Mouse (Mus musculus): ENCODE data around the gene Ttf1. TPM values are rescaled to one million over a fixed set of nuclear protein-coding genes. Genes with fewer than 3 reads are reported as not detected.
"Not testable (repeated sequence)": the region's sequence is repeated elsewhere in the genome, so short reads cannot be mapped to it uniquely, and the experiment has no call there.

Gene Ttf1
- polyA plus RNA-seq, 1 experiment from 2014 or later = 6.9 TPM

DNA sequence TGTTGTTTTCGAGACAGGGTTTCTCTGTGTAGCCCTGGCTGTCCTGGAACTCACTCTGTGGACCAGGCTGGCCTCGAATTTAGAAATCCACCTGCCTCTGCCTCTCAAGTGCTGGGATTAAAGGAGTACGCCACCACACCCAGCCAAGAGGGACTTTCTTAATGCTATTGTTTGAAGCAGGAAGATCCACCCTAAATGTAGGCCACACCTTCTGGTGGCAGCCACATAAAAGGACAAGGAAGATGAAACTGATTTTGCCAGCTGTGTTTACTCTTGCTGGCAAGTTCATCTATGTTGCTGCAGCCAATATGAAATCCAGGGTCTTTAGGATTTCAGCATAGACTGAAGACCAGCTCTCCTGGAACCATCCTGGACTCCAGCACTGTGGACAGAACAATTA lies 37.4 kb downstream of the Ttf1 start:
- DNase-seq (ENCODE audit: low spot score) (no peak), ATAC-seq (no peak)
- Histone ChIP-seq H3K4me3 (ENCODE audit: low read depth, low read length) (no peak overlapping the region), H3K9ac (replicated peaks; ENCODE audit: low read depth) (no peak overlapping the region), H3K9me3 (ENCODE audit: low read length) (no peaks in the 10 kb centered on the region), H3K27ac (ENCODE audit: low read length) (no peak overlapping the region), H3K4me1 (ENCODE audit: insufficient read depth, low read depth, low read length) (no peaks in the 10 kb centered on the region), H3K4me2 (replicated peaks; ENCODE audit: low read depth, low read length) (no peak overlapping the region), H3K36me3 (ENCODE audit: insufficient read depth, low read length) (no peaks in the 10 kb centered on the region), H3K27me3 (replicated peaks; ENCODE audit: insufficient read depth, low read length) (no peaks in the 10 kb centered on the region)
- TF ChIP-seq EP300 (IDR thresholded peaks at IDR 0.05) (no peak), CTCF (IDR thresholded peaks at IDR 0.05) (no peak)
- WGBS = 75% methylated on average over 3 of the region's 3 CpGs

- not testable (repeated sequence) for H3K27ac ChIP-seq (ENCODE audit: low read length); H3K4me2 ChIP-seq (replicated peaks; ENCODE audit: low read depth, low read length); ATAC-seq; H3K4me3 ChIP-seq (ENCODE audit: low read depth, low read length); H3K36me3 ChIP-seq (ENCODE audit: insufficient read depth, low read length); H3K4me1 ChIP-seq (ENCODE audit: insufficient read depth, low read depth, low read length); H3K9ac ChIP-seq (replicated peaks; ENCODE audit: low read depth); DNase-seq (ENCODE audit: low spot score); H3K9me3 ChIP-seq (ENCODE audit: low read length); H3K27me3 ChIP-seq (replicated peaks; ENCODE audit: insufficient read depth, low read length)
- 98% methylated on average over 5 of the region's 5 CpGs for WGBS
These were observed 37.9 kb downstream of the Ttf1 start for GRCm38 (mm10) chr2:29097955-29098354.

DNA sequence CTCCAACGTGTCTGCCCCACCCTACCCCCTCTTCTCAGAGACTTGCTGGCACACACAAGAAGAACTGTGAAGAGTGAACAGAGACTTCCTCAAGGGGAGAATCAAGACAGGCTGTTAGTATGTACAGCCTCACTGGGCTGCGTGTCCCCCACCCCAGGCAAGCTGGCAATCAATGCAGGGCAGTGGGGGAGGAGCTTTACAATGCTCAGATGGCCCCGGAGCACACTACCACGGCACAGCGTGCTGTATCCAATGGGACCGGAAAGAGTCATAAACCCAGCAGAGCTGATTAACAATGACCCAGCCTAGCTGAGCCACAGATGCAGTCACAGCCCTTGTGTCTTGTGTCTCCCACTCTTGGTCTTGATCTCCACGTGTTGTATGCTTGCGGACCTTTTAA lies 38.7 kb downstream of the Ttf1 start:
- Histone ChIP-seq H3K4me1 (ENCODE audit: insufficient read depth, low read depth, low read length) (no peaks in the 10 kb centered on the region), H3K9ac (replicated peaks; ENCODE audit: low read depth) (no peak overlapping the region), H3K27me3 (replicated peaks; ENCODE audit: insufficient read depth, low read length) (no peaks in the 10 kb centered on the region), H3K4me2 (replicated peaks; ENCODE audit: low read depth, low read length) (no peak overlapping the region), H3K27ac (ENCODE audit: low read length) (no peak overlapping the region), H3K36me3 (ENCODE audit: insufficient read depth, low read length) (no peaks in the 10 kb centered on the region), H3K4me3 (ENCODE audit: low read depth, low read length) (no peak overlapping the region), H3K9me3 (ENCODE audit: low read length) (no peaks in the 10 kb centered on the region)
- no peak for DNase-seq (ENCODE audit: low spot score)
- TF ChIP-seq CTCF (IDR thresholded peaks at IDR 0.05) (no peak), EP300 (IDR thresholded peaks at IDR 0.05) (no peak)
- ATAC-seq = no peak
- WGBS = 77% methylated on average over 8 of the region's 8 CpGs

DNA sequence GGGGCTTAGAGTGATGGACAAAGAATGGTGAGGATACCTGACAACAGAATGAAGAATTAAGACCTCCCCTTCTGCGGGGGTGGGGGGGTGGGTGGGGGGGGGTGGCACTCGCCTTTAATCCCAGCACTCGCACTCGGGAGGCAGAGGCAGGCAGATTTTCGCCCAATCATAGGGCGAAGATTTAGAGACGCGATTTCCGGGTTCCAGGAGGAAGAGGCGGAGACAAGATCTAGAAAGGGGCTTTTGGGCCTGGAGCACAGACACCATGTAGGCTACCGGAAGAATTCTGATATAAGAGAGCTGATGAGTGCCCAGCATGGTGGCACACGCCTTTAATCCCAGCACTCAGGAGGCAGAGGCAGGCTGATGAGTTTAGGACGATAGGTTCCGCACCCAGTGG lies 39.6 kb downstream of the Ttf1 start:
- no peak overlapping the region for H3K4me3 ChIP-seq (ENCODE audit: low read depth, low read length)
- TF ChIP-seq EP300 (IDR thresholded peaks at IDR 0.05) = no peak
- no peak for TF ChIP-seq CTCF (IDR thresholded peaks at IDR 0.05)
- H3K9ac ChIP-seq (replicated peaks; ENCODE audit: low read depth) = no peak overlapping the region
- WGBS = 89% methylated on average over 14 of the region's 14 CpGs
- H3K4me2 ChIP-seq (replicated peaks; ENCODE audit: low read depth, low read length) = no peak overlapping the region
- no peaks in the 10 kb centered on the region for H3K27me3 ChIP-seq (replicated peaks; ENCODE audit: insufficient read depth, low read length)
- no peaks in the 10 kb centered on the region for H3K4me1 ChIP-seq (ENCODE audit: insufficient read depth, low read depth, low read length)
- ATAC-seq = no peak
- no peak overlapping the region for H3K27ac ChIP-seq (ENCODE audit: low read length)
- DNase-seq (ENCODE audit: low spot score) = no peak
- H3K9me3 ChIP-seq (ENCODE audit: low read length) = no peaks in the 10 kb centered on the region
- no peaks in the 10 kb centered on the region for H3K36me3 ChIP-seq (ENCODE audit: insufficient read depth, low read length)

DNA sequence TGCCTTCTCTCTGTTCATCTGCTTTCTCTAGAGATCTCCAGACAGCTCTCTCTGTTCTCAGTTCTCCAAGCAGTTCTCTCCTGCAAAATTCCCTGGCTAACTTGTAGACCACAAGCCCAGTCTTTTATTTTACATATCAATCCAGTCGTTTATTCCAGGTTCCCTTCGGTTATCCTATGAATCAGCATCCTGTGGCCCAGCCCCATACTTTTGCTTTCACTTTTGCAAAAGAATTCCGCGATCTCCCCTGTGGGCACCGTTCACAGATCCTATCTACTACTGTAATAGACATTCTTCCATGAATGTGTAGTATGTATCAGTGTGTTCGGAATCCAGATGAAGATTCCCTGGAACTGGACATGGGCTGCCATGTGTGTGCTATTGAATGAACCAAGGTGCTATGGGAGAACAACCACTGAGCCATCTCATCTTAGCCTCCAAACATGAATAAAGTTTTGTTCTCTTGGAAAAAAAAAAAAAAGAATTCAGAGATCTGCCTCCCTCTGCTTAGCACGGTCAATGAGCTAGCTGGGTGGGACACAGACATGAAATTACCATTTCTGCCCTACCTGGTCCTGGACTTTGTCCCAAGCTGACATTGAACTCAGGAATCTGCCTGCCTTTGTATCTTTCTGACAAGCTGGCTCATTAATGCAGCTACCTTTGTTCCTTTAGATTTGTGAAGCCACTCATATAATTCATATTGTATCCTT lies 40.9 kb downstream of the Ttf1 start:
- Histone ChIP-seq H3K4me3 (ENCODE audit: low read depth, low read length) (peak overlapping the region; percentile 14), H3K9ac (replicated peaks; ENCODE audit: low read depth) (no peak overlapping the region)
- ATAC-seq = no peak

GRCm38 (mm10) chr2:29102416-29103377 lies 42.6 kb downstream of the Ttf1 start:
- H3K4me1 ChIP-seq (ENCODE audit: insufficient read depth, low read depth, low read length); H3K9ac ChIP-seq (replicated peaks; ENCODE audit: low read depth); H3K27me3 ChIP-seq (replicated peaks; ENCODE audit: insufficient read depth, low read length); H3K4me3 ChIP-seq (ENCODE audit: low read depth, low read length); DNase-seq (ENCODE audit: low spot score); ATAC-seq; H3K36me3 ChIP-seq (ENCODE audit: insufficient read depth, low read length); H3K27ac ChIP-seq (ENCODE audit: low read length); H3K4me2 ChIP-seq (replicated peaks; ENCODE audit: low read depth, low read length); H3K9me3 ChIP-seq (ENCODE audit: low read length): not testable (repeated sequence)
- 75% methylated on average over 9 of the region's 10 CpGs for WGBS

More for the DNA sequence above, 40.9 kb downstream of the Ttf1 start:
- Histone ChIP-seq H3K4me2 (replicated peaks; ENCODE audit: low read depth, low read length) (peak overlapping the region; percentile 47), H3K4me1 (ENCODE audit: insufficient read depth, low read depth, low read length) (no peaks in the 10 kb centered on the region), H3K27ac (ENCODE audit: low read length) (no peak overlapping the region), H3K36me3 (ENCODE audit: insufficient read depth, low read length) (no peaks in the 10 kb centered on the region), H3K9me3 (ENCODE audit: low read length) (no peaks in the 10 kb centered on the region), H3K27me3 (replicated peaks; ENCODE audit: insufficient read depth, low read length) (no peaks in the 10 kb centered on the region)
- peak; percentile 39 for DNase-seq (ENCODE audit: low spot score)
- 52% methylated on average over 7 of the region's 7 CpGs for WGBS
- no peak for TF ChIP-seq CTCF (IDR thresholded peaks at IDR 0.05)
